8 mouse cellular contexts compared by ENCODE assay signal in the genomic region with DNA sequence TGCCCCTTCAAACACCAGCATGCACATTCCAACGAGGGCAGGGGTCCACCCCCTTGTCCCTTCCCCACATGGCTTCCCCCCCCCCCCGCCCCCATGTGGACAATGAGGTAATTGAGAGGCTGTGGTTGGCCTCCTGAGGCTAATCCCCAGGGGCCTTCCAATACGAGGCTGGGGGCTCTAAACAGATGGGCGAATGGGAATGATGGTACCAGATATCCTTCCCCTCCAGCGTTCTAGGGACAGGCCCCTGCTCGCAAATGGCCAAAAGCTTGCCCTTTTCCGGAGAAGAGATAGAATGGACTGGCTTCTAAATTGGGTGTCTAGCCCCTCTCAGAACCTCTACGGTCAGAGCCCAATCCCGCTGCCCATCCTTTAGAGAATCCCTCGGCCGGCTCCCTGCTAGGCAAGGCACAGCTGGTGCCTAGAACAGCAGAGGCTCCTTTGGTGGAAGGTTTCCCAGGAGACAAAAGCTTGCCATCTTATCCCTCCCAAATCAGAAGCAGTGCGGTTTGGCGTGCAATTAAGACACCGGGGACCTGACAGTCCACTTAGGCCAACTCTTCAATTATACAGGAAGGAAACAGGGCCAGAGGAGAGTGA. TPM values are rescaled to one million over a fixed set of nuclear protein-coding genes. Genes with fewer than 3 reads are reported as not detected.
DNase-seq lines count a peak whose midpoint lies in the region; ATAC-seq and TF ChIP-seq lines count a peak whose summit lies in the region.

No protein-coding gene starts in this region.

- no peaks in the 10 kb centered on the region; the same call in 1 of the 2 replicates for H3K27me3 ChIP-seq in testis, adult 2 months (ENCODE audit: control insufficient read depth, insufficient read depth, low read length)
- peaks cover 30% of the 10 kb centered on the region for H3K27me3 ChIP-seq in liver, embryonic 11.5 days (replicated peaks; ENCODE audit: control insufficient read depth, insufficient read depth, low read length)

- H3K9me3 ChIP-seq in liver, embryonic 11.5 days (ENCODE audit: control insufficient read depth, low read length), result no peaks in the 10 kb centered on the region

- intact Hi-C loops in left cerebral cortex, postnatal 10 days (cut with DNase I), result no loop called here

- 18% methylated on average over 13 of the region's 14 CpGs for WGBS in liver, embryonic 11.5 days

- no peak overlapping the region for H3K27ac ChIP-seq in testis, adult 2 months (ENCODE audit: control insufficient read depth, insufficient read depth, low read depth, low read length)
- peak overlapping the region; percentile 59; the same call in 1 of the 2 replicates for H3K27ac ChIP-seq in liver, embryonic 11.5 days (ENCODE audit: low read depth, low read length)

- peak overlapping the region; percentile 66; the same call in 1 of the 2 replicates for H3K9ac ChIP-seq in liver, embryonic 11.5 days (ENCODE audit: low read depth, low read length)

- 0 out of 2 replicates have a peak, but pooled peaks have one; percentile 2 for ATAC-seq in liver, embryonic 11.5 days (replicated peaks; ENCODE audit: low FRiP score)

- no peaks in the 10 kb centered on the region for H3K36me3 ChIP-seq in testis, adult 2 months (ENCODE audit: control insufficient read depth, insufficient read depth, low read length)
- H3K36me3 ChIP-seq in liver, embryonic 11.5 days (ENCODE audit: control insufficient read depth, insufficient read depth, low read length), result no peaks in the 10 kb centered on the region

- TF ChIP-seq CTCF in testis, adult 2 months (IDR thresholded peaks at IDR 0.05; ENCODE audit: control insufficient read depth, insufficient read depth, insufficient replicate concordance, low read depth, low read length), result no peak

- H3K4me2 ChIP-seq in liver, embryonic 11.5 days, result peak overlapping the region; percentile 75

- H3K4me1 ChIP-seq in testis, adult 2 months (ENCODE audit: control insufficient read depth, insufficient read depth, low read length), result peaks cover 19% of the 10 kb centered on the region
- H3K4me1 ChIP-seq in liver, embryonic 11.5 days (replicated peaks; ENCODE audit: control insufficient read depth, insufficient read depth, low read length), result peaks cover 9% of the 10 kb centered on the region

- DNase-seq in embryo, embryonic 11.5 days (ENCODE audit: low read depth, low spot score), result peak; percentile 17
- no peak for DNase-seq in embryo, embryonic 10.5 days (ENCODE audit: low spot score)
- no peak for DNase-seq in testis, postnatal 14 days (ENCODE audit: low spot score)
- DNase-seq in liver, embryonic 11.5 days (ENCODE audit: low spot score), result no peak
- DNase-seq in adrenal gland, adult 8-10 months, result no peak
- no peak for DNase-seq in Muller cell, postnatal 12 days (ENCODE audit: inconsistent ontology term)
- no peak for DNase-seq in left cerebral cortex, postnatal 10 days (ENCODE audit: extremely low spot score in 1 of 2, low spot score in 2 of 2)

- peak overlapping the region; percentile 84 for H3K4me3 ChIP-seq in testis, adult 2 months (ENCODE audit: control insufficient read depth, low read depth, low read length)
- H3K4me3 ChIP-seq in liver, embryonic 11.5 days (ENCODE audit: low read depth, low read length), result peak overlapping the region; percentile 56

- TF ChIP-seq POLR2A in testis, adult 2 months (IDR thresholded peaks at IDR 0.05; ENCODE audit: control insufficient read depth, low read depth, low read length), result no peak

RNA-seq across cellular contexts. Expression of a gene that starts 55.1 kb away (rescaled TPM):
- polyA plus RNA-seq in testis, adult 2 months (2012; rRNA removed), result 8.6 and 8.9 TPM in 2 replicates
- 16.3 and 17.5 TPM in 2 replicates for polyA plus RNA-seq in liver, embryonic 11.5 days (2014; fragmentation: Nextera tagmentation; extraction: Ambion mirVana)
- total RNA-seq in adrenal gland, adult 8-10 months (2022), result 10 to 100 TPM; 18.9 to 39.9 (median 33.1) TPM
- 10 to 100 TPM; 80.5 to 85.2 TPM for total RNA-seq in left cerebral cortex, postnatal 10 days (2021)
